Mouse (Mus musculus) heart, adult 9 months (tissue): ENCODE results near the gene Abcg4.
"Not testable (repeated sequence)": the region's sequence is repeated elsewhere in the genome, so short reads cannot be mapped to it uniquely, and the experiment has no call there.

ENCODE experiments used
- DNase-seq, 2 experiments: peaks; one replicate each; pipeline ENCODE4 v3.0.0; 2022; ENCODE audit warnings: low spot score in 2 of 2

Gene Abcg4

GRCm38 (mm10) chr9:44319887-44320798 lies 31.7 kb upstream of the Abcg4 start, which contains the start of gene C2cd2l:
Gene C2cd2l (minus strand): TSS chr9:44320285.
- DNase-seq = peak; percentile 91 to 93

DNA sequence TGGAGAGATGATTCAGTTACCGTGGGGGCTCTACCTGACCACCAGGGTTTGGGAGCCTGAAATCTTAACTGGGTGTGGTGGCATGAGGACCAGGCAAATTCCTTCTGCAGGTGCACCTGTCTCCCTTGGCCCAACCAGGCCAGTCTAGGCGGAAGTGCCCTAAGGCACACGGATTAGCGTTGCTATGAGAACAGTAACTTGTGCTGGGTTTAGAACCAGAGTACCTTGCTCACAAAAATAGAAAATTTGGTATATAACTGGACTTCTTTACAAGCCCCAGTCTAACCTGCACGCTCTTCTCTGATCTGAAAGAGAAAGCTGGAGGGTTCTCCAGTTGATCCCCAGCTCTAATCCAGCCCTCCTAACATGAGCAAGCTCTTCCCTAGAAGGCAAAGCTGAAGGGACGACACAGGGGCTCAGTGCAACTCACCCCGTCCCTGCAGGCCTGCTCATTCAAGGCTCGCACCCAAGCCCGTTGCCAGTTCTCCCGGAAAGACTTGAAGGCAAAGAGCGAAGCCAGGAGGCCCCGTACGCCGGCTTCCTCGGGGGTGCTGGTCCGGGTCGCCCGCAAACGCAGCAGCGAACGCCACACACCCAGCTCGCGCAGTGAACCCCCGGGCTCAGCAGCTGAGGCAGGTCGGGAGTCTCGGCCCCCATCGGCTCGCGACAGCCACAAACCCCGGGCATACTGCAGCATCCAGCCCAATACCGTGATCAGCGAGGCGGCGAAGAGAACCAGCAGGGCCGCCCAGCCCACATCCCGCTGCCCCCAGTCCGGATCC lies 30.9 kb upstream of the Abcg4 start:
- peak in 1 of 2 experiments; percentile 30 for DNase-seq

DNA sequence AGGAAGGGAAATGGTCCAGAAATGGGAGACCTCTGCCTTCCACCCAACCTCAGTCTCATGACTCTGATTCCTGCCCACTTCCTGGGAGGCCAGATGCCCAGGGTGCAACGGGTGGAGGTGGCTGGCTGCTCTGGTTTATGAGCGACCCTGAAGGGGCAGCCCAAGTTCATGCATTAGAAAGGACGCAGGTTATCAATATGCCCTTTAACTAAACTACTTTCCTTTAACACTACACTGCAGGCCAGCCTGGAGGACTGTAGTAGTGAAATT lies 30.3 kb upstream of the Abcg4 start:
- DNase-seq = no peak

GRCm38 (mm10) chr9:44318076-44318825 lies 29.8 kb upstream of the Abcg4 start:
- no peak for DNase-seq

DNA sequence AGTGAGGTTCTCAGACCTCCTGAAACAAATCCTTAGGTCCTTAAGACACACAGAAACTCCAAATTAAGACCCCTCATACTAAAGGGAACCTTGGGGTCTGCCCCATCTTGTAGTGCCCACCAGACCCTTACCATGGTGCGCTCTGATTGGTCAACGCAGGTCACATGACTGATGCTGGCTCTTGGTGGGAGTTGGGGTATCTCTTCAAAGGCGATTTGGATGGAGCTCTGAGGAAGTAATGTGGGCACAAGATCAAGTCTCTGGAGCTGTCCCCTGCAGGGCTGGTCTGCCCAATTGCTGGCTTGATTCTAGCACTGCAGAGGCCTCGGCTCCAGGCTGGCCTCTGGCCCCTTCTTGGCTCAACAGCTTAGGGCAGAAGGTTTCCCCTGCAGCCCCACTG lies 29.0 kb upstream of the Abcg4 start:
- DNase-seq = no peak

GRCm38 (mm10) chr9:44314910-44315309 lies 26.5 kb upstream of the Abcg4 start:
- DNase-seq = no peak

DNA sequence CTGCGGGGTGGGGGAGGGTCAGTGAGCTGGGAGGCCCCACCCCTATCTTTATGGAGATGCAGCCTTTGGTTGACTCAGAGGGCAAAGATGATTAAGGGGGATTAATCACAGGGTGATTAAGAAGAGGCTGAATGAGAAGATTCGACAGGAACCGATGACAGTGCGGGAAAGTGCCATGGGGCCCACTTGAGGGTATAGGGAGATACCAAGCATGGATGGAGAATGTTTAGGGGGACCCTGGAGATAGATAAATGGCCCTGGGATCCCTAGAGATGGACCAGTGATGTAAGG lies 25.8 kb upstream of the Abcg4 start:
- no peak for DNase-seq

GRCm38 (mm10) chr9:44313476-44314256 lies 25.3 kb upstream of the Abcg4 start:
- no peak for DNase-seq

DNA sequence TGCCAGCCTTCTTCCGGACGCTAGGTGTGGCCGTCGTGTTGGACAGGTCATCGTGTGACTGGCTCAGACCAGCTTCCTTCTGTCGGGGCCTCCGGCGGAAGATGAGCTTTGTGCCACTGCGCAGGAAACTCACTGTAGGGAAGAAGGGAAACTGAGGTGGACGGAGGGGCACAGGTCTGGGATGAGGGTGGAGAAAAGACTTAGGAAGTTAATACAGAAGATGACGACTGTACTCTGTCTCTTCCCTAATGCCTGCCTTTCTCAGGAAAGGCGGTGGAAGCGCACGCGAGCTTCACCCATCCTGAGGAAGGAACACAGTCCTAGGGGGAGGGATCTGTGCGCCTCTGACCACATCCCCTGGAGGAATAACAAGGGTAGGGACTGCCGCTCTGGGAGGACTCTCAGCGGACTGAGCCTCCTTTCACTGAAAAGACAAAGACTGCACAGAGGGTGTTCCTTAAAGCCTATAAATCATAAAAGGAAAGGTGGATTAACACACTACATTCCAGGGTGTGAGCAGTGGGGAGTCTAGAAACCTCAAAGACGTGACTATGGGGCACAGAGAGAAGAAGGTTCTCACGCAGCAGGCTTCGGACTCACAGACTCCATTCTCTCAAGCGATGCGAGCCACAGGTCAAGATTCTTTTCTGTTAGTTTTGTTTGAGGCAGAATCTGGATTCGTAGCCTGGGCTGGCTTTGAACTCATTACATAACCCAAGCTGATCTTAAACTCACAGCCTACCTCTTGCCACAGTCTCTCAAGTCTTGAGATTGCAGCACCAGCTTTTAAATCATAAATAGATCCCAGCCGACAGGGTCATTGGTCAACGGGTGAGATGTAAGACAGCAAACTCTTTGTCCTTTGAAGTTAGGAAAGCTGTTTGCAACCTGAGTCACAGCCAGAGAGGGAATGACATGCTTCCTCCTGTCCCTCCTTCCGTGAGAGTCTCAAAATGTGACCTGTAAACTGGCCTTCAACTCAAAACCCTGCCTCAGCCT lies 23.0 kb upstream of the Abcg4 start:
- DNase-seq = peak; percentile 65 to 78

DNA sequence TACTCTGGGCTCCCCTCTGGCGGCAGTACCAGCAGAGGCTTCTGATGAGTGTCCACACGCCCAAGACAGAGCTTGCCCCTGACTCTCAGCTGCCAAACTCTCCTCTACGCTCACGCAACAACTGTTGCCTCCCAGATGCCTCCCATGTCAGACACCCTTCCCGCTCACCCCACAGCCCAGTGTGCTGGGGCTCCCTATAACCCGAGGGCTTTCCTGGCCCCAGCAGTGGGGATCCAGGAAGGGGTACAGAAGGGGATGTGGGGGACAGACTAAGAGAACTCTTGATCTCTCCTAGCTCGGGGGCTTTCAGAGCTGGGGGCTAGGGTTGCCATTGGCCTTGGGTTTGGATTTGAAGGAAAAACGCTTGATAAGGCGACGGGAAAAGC lies 22.3 kb upstream of the Abcg4 start:
- no peak for DNase-seq

DNA sequence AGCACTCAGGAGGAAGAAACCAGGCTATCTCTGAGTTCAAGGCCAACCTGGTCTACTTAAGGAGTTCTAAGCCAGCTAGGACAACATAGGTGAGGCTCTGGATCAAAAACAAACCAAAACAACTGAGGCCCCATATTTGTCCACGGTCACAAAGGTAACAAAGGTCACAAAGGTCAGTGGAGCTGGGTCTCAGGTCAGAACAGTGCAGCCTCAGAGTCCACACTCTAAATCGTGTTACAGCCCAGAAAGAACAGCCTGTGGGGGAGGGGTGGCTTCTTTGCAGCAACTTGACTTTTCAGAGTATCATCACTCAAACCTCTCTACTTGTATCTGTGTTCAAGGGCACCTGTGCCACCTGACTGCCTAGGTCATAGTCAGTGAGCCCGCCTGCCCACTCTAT lies 21.3 kb upstream of the Abcg4 start:
- DNase-seq = no peak

- no peak for DNase-seq
These were observed 18.8 kb upstream of the Abcg4 start for GRCm38 (mm10) chr9:44307248-44307647.

DNA sequence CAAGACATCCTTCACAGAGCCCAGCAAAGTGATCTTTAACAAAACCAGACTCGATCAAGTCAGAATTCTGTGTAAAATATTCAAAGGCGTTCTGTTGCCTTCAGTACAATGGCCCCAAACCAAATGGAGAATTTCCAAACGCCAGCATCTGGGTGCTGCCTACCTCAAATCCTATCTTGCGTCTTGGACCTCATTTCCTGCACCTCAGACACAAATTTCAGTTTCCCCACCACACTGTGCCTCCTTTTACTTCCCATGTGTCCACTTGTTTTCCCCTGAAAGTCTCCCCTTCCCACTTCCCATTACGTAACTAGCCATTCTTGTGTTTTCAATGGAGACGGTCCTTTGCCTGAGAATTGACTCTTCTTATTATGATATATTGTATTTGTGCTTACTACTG lies 18.1 kb upstream of the Abcg4 start:
- no peak for DNase-seq

GRCm38 (mm10) chr9:44305466-44306079 lies 17.2 kb upstream of the Abcg4 start, which contains the start of gene Hinfp:
Gene Hinfp (minus strand): TSS chr9:44305671.
- peak; percentile 99 for DNase-seq

GRCm38 (mm10) chr9:44300001-44300400 lies 11.6 kb upstream of the Abcg4 start:
- not testable (repeated sequence) for DNase-seq

DNA sequence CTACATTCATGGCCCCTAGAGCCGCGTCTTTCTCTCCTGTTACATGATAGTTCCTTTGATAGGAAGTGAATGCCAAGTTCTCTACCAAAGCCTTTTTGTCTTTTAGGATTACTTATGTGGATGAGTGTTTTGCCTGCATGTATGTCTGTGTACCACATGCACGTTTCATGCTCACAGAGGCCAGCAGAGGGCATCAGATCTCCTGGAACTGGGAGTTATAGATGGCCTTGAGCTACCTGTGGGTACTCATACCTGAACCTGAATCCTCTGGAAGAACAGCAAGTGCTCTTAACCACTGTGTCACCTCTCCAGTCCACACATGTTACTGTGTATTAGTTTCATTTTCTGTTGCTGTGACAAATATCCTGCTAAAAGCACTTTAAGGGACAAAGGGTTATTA lies 4.1 kb upstream of the Abcg4 start:
- no peak for DNase-seq

GRCm38 (mm10) chr9:44288959-44289291 lies 510 bp upstream of the Abcg4 start:
- no peak for DNase-seq

- DNase-seq = no peak
These were observed 877 bp downstream of the Abcg4 start for GRCm38 (mm10) chr9:44287401-44288075.

GRCm38 (mm10) chr9:44287003-44287400 lies 1.4 kb downstream of the Abcg4 start:
- no peak for DNase-seq
